In the genomic region with DNA sequence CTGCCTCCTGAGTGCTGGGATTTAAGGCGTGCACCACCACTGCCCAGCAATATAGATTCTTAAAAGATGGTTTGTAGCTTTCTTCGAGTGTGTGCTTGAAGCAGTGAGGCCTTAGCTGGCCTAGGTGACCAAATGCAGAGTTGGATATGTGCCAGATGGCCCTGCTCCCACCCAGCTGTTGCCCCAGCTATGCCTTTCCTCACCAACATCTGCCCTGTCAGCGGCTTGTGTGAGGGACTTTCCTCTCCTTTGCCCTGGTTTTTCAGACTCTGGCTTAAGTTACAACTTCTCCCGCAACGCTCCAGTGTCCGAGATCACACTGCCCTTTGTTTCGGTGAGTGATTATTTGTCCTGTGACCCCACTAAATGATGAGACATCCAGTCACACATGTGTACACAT, we compare ENCODE assay signal across 14 mouse cellular contexts. TPM values are rescaled to one million over a fixed set of nuclear protein-coding genes. Genes with fewer than 3 reads are reported as not detected.
DNase-seq lines count a peak whose midpoint lies in the region; TF ChIP-seq lines count a peak whose summit lies in the region.
"Had no signal": no experiment of that assay in that cellular context is flagged by ENCODE, and none has a peak within 500 bp of the region (broad histone marks: within the 10 kb centered on the region; RNA-seq: fewer than 3 reads in every experiment).

No protein-coding gene starts in this region.

- WGBS in kidney, adult 2 months, result 51% methylated on average over 7 of the region's 7 CpGs
- WGBS in cerebellum, adult 2 months, result 84% methylated on average over 7 of the region's 7 CpGs

- H3K4me3 ChIP-seq in layer of hippocampus, adult 2 months, result no peak overlapping the region
- H3K4me3 ChIP-seq in bone marrow macrophage, adult 2 months (ENCODE audit: insufficient read depth, low read length), result 0 out of 2 replicates have a peak overlapping the region, but pooled peaks have one; percentile 11
- no peak overlapping the region for H3K4me3 ChIP-seq in kidney, adult 2 months (ENCODE audit: insufficient read depth, low read depth, low read length)
- no peak overlapping the region for H3K4me3 ChIP-seq in cerebellum, adult 2 months (replicated peaks; ENCODE audit: insufficient read depth, low read depth, low read length)
- H3K4me3 ChIP-seq: erythroblast, embryonic 14.5 days; neural tube, embryonic 15.5 days had no signal

- DNase-seq in layer of hippocampus, adult 2 months (ENCODE audit: low spot score in 2 of 2), result no peak
- DNase-seq in layer of hippocampus, postnatal 10 days (ENCODE audit: low spot score in 2 of 2), result no peak
- DNase-seq in kidney, adult 2 months, result peak; percentile 91
- peak; percentile 46 for DNase-seq in lung, postnatal 36 days
- DNase-seq in ovary, postnatal 10 days (ENCODE audit: low spot score), result no peak
- DNase-seq in B cell, adult 2 months, result no peak
- DNase-seq in cerebellum, adult 2 months, result no peak
- DNase-seq: thymus, adult 2 months had no signal

- H3K4me1 ChIP-seq in bone marrow macrophage, adult 2 months (ENCODE audit: control insufficient read depth, insufficient read depth, low read length), result peaks cover 52% of the 10 kb centered on the region
- H3K4me1 ChIP-seq in kidney, adult 2 months (ENCODE audit: control insufficient read depth, insufficient read depth, low read length), result peaks cover 15% of the 10 kb centered on the region; the same call in 1 of the 2 replicates
- H3K4me1 ChIP-seq in cerebellum, adult 2 months (ENCODE audit: control insufficient read depth, insufficient read depth, low read length), result no peaks in the 10 kb centered on the region
- H3K4me1 ChIP-seq: neural tube, embryonic 15.5 days had no signal

- H3K27me3 ChIP-seq in kidney, adult 2 months (replicated peaks; ENCODE audit: control insufficient read depth, insufficient read depth, low read length), result no peaks in the 10 kb centered on the region
- no peaks in the 10 kb centered on the region for H3K27me3 ChIP-seq in cerebellum, adult 2 months (ENCODE audit: control insufficient read depth, insufficient read depth, low read length)
- H3K27me3 ChIP-seq: neural tube, embryonic 15.5 days had no signal

- H3K27ac ChIP-seq in layer of hippocampus, adult 2 months, result peak overlapping the region; percentile 4; the same call in 1 of the 2 replicates
- peak overlapping the region; percentile 99 for H3K27ac ChIP-seq in bone marrow macrophage, adult 2 months (ENCODE audit: insufficient read depth, low read depth, low read length)
- H3K27ac ChIP-seq in kidney, adult 2 months (ENCODE audit: insufficient read depth, low read depth, low read length), result peak overlapping the region; percentile 54
- H3K27ac ChIP-seq in cerebellum, adult 2 months (ENCODE audit: insufficient read depth, low read length), result no peak overlapping the region
- H3K27ac ChIP-seq: neural tube, embryonic 15.5 days had no signal

- no peak for TF ChIP-seq CTCF in layer of hippocampus, adult 2 months (conservative IDR thresholded peaks at IDR 0.05)
- TF ChIP-seq CTCF in bone marrow macrophage, adult 2 months (IDR thresholded peaks at IDR 0.05; ENCODE audit: low read depth, low read length), result no peak
- no peak for TF ChIP-seq CTCF in kidney, adult 2 months (conservative IDR thresholded peaks at IDR 0.05; ENCODE audit: insufficient read depth, insufficient read length, low read depth, low read length)
- TF ChIP-seq CTCF in cerebellum, adult 2 months (IDR thresholded peaks at IDR 0.05; ENCODE audit: borderline replicate concordance, insufficient read depth, low read depth, low read length), result no peak

- H3K36me3 ChIP-seq in kidney, adult 2 months (ENCODE audit: control insufficient read depth, insufficient read depth, low read length), result peaks cover 22% of the 10 kb centered on the region

- TF ChIP-seq POLR2A in bone marrow macrophage, adult 2 months (IDR thresholded peaks at IDR 0.05; ENCODE audit: borderline replicate concordance, low read depth, low read length), result no peak
- no peak for TF ChIP-seq POLR2A in kidney, adult 2 months (IDR thresholded peaks at IDR 0.05; ENCODE audit: low read depth, low read length)
- TF ChIP-seq POLR2A in cerebellum, adult 2 months (IDR thresholded peaks at IDR 0.05; ENCODE audit: borderline replicate concordance, insufficient read depth, low read length), result no peak

RNA-seq across cellular contexts. Expression of a gene that starts 33.3 kb away (rescaled TPM):
- total RNA-seq in layer of hippocampus, adult 2 months (2021), result 10 to 100 TPM; 32.9 to 35.2 TPM
- 10 to 100 TPM; 32.7 to 32.9 TPM for total RNA-seq in layer of hippocampus, postnatal 10 days (2021)
- 95.8 and 102 TPM in 2 replicates for polyA plus RNA-seq in bone marrow macrophage, adult 2 months (2012; ENCODE audit: insufficient read depth, insufficient read length, missing spikeins)
- 65.8 and 71.1 TPM in 2 replicates for polyA plus RNA-seq in kidney, adult 2 months (2012; rRNA removed)
- 15.4 and 16.1 TPM in 2 replicates for polyA plus RNA-seq in cerebellum, adult 2 months (2012; rRNA removed)

RNA-seq across cellular contexts. Expression of a gene that starts 48.9 kb away (rescaled TPM):
- total RNA-seq in layer of hippocampus, adult 2 months (2021), result not detected
- total RNA-seq in layer of hippocampus, postnatal 10 days (2021), result under 1 TPM in 1 of 2 experiments, not detected in 1; 0.23 TPM
- not detected in 2 replicates for polyA plus RNA-seq in bone marrow macrophage, adult 2 months (2012; ENCODE audit: insufficient read depth, insufficient read length, missing spikeins)
- polyA plus RNA-seq in kidney, adult 2 months (2012; rRNA removed), result 0.80 and 0.88 TPM in 2 replicates
- 0.08 TPM in 1 of 2 replicates, not detected in the other for polyA plus RNA-seq in cerebellum, adult 2 months (2012; rRNA removed)
- total RNA-seq: heart, adult 8-10 months; hematopoietic stem cell, adult 5-6 weeks had no signal
- polyA plus RNA-seq: erythroblast, embryonic 14.5 days; liver, adult 2 months; neural tube, embryonic 15.5 days had no signal

RNA-seq across cellular contexts. Expression of a gene that starts 50.5 kb away (rescaled TPM):
- 1 to 10 TPM; 1.9 to 2.1 TPM for total RNA-seq in layer of hippocampus, adult 2 months (2021)
- total RNA-seq in layer of hippocampus, postnatal 10 days (2021), result 1 to 10 TPM; 4.9 to 5.3 TPM
- polyA plus RNA-seq in bone marrow macrophage, adult 2 months (2012; ENCODE audit: insufficient read depth, insufficient read length, missing spikeins), result 97.4 and 98.2 TPM in 2 replicates
- polyA plus RNA-seq in kidney, adult 2 months (2012; rRNA removed), result 5.5 and 6.9 TPM in 2 replicates
- polyA plus RNA-seq in cerebellum, adult 2 months (2012; rRNA removed), result 1.6 and 1.9 TPM in 2 replicates

Comparison
In these comparisons a context has a peak if more than half of its experiments do, and no peak if none do; other contexts are left out.
1. DNase-seq: peak in kidney, adult 2 months (single experiment) and lung, postnatal 36 days (single experiment); none in layer of hippocampus, adult 2 months (0 of 2), layer of hippocampus, postnatal 10 days (0 of 2), ovary, postnatal 10 days (single experiment), B cell, adult 2 months (0 of 2) and cerebellum, adult 2 months (0 of 2).
2. RNA of a gene that starts 50.5 kb away (polyA plus RNA-seq): 97.4 to 98.2 TPM in bone marrow macrophage, adult 2 months; 5.5 to 6.9 TPM in kidney, adult 2 months and 1.6 to 1.9 TPM in cerebellum, adult 2 months; every median in the first group is over 10 times any median in the second.